Mouse (Mus musculus) cerebellum, adult 18-20 months (tissue): Measurements from ENCODE around the gene Ctnna3.
A peak's percentile ranks its signal among the peaks of the same experiment; 100 is the strongest.
"Not testable (repeated sequence)": the region's sequence is repeated elsewhere in the genome, so short reads cannot be mapped to it uniquely, and the experiment has no call there.

Source experiments
- DNase-seq, 2 experiments: peaks; one replicate each; pipeline ENCODE4 v3.0.0; 2021

The Ctnna3 gene

GRCm38 (mm10) chr10:63427146-63427545 is 2.8 kb upstream of the Ctnna3 start:
- DNase-seq: no peak

- peak; percentile 38 to 43 for DNase-seq
These were observed 1.5 kb upstream of the Ctnna3 start for GRCm38 (mm10) chr10:63428243-63429022.

- peak in 1 of 2 experiments; percentile 24 for DNase-seq
These were observed 916 bp upstream of the Ctnna3 start for GRCm38 (mm10) chr10:63429023-63429340.

- DNase-seq: peak; percentile 93 to 99
These were observed 518 bp upstream of the Ctnna3 start for GRCm38 (mm10) chr10:63429380-63429779.

- DNase-seq: no peak
These were observed 1.4 kb downstream of the Ctnna3 start for GRCm38 (mm10) chr10:63431221-63431736.

GRCm38 (mm10) chr10:63432099-63432498 is 2.2 kb downstream of the Ctnna3 start:
- DNase-seq: no peak

GRCm38 (mm10) chr10:63432887-63433286 is 3.0 kb downstream of the Ctnna3 start:
- no peak for DNase-seq

- DNase-seq: no peak
These were observed 8.9 kb downstream of the Ctnna3 start for GRCm38 (mm10) chr10:63438736-63439262.

- no peak for DNase-seq
These were observed 9.9 kb downstream of the Ctnna3 start for GRCm38 (mm10) chr10:63439694-63440228.

GRCm38 (mm10) chr10:63444602-63445387 is 14.9 kb downstream of the Ctnna3 start:
- DNase-seq: not testable (repeated sequence)

GRCm38 (mm10) chr10:63453926-63454325 is 24.0 kb downstream of the Ctnna3 start:
- DNase-seq: no peak

GRCm38 (mm10) chr10:63455110-63455878 is 25.4 kb downstream of the Ctnna3 start:
- DNase-seq: no peak

- DNase-seq: no peak
These were observed 27.6 kb downstream of the Ctnna3 start for GRCm38 (mm10) chr10:63457292-63458128.

- no peak for DNase-seq
These were observed 31.0 kb downstream of the Ctnna3 start for GRCm38 (mm10) chr10:63460935-63461334.

GRCm38 (mm10) chr10:63472473-63472872 is 42.6 kb downstream of the Ctnna3 start:
- DNase-seq: no peak

GRCm38 (mm10) chr10:63476167-63476647 is 46.3 kb downstream of the Ctnna3 start:
- no peak for DNase-seq

- no peak for DNase-seq
These were observed 49.0 kb downstream of the Ctnna3 start for GRCm38 (mm10) chr10:63478946-63479345.

GRCm38 (mm10) chr10:63480066-63480465 is 50.2 kb downstream of the Ctnna3 start:
- DNase-seq: no peak

GRCm38 (mm10) chr10:63488346-63488745 is 58.4 kb downstream of the Ctnna3 start:
- peak; percentile 51 to 59 for DNase-seq

- no peak for DNase-seq
These were observed 94.1 kb downstream of the Ctnna3 start for GRCm38 (mm10) chr10:63523956-63524355.

- no peak for DNase-seq
These were observed 96.1 kb downstream of the Ctnna3 start for GRCm38 (mm10) chr10:63526027-63526426.
